Mouse (Mus musculus): ENCODE results near the gene Rslcan18.
"Not testable (repeated sequence)": the region's sequence is repeated elsewhere in the genome, so short reads cannot be mapped to it uniquely, and the experiment has no call there.

The Rslcan18 gene

DNA sequence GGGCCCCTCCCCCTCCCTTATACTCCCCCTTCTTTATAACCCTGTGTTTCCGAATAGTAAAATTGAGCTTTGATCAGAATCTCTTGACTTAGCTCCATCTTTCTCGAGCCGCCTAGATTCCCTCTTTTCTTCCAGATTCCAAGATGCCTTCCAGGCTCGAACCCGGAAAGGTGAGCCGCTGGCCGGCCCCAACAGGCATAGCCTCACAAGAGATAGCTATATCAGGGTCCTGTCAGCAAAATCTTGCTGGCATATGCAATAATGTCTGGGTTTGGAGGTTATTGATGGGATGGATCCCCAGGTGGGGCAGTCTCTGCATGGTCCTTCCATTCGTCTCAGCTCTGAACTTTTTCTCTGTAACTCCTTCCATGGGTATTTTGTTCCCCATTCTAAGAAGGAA is at the start of gene Rslcan18:
Gene Rslcan18, minus strand, starts transcription at position 101 of the 400 bp plus-strand sequence.
- in situ Hi-C loops (cut with MboI; ENCODE audit: low pct_unique_long_range_greater_than_20kb in 1 of 2, low sequenced_read_pairs in 2 of 2, unreplicated experiment in 1 of 2), result not testable (repeated sequence)

DNA sequence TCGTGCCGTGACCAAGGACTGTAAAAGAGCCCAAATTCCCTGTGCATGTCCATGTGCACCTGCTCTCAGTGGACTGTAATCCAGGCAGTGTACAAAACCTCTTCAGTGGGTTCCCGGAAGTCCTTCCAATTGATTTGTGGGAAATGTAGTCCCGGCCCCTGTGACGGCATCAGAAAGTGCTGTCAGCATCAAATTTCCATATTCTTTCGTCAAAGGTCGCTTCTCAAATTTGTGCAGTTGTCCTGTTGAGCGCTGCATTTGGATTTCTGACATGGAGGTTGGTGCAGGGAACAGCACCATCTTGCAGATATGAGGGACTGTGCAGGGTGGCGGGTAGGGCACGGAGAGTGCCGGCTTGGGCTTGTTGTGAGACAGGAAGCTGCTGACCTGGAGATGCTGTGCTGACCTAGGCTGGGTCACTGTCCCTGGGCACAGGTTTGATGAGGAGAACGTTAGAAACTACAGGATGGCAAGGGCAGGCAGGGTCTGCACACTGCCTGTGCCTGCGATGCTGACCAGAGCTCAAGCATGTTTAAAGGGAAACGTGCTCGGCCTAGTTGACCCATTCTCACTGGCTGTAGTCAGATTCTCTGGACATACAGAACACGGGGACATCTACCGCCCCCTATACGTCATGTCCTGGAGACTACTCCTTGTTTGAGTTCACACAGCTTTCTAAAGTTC is 12.1 kb upstream of the Rslcan18 start:
- in situ Hi-C loops (cut with MboI; ENCODE audit: low pct_unique_long_range_greater_than_20kb in 1 of 2, low sequenced_read_pairs in 2 of 2, unreplicated experiment in 1 of 2), result loop anchor here in 1 of 2 experiments (5.0 kb wide), 1 partner anchor 179 kb away; the partner anchor contains the start of gene Zfp457

DNA sequence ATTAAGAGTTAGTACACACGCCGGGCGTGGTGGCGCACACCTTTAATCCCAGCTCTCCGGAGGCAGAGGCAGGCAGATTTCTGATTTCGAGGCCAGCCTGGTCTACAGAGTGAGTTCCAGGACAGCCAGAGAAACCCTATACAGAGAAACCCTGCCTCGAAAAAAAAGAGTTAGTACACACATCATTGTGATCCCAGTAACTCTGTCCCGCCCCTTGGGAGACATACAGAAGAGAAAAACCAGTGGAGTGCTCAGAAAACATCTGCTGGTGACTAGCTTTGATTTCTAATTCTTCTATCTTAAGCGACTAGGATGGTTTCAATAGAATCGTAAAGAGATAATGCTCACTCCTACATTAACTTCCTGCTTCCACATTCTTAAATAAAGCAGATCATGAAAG is 11.4 kb upstream of the Rslcan18 start:
- in situ Hi-C loops (cut with MboI; ENCODE audit: low pct_unique_long_range_greater_than_20kb in 1 of 2, low sequenced_read_pairs in 2 of 2, unreplicated experiment in 1 of 2), result loop anchor here in 1 of 2 experiments (5.0 kb wide), 1 partner anchor 180 kb away; the partner anchor contains the start of gene Zfp457

DNA sequence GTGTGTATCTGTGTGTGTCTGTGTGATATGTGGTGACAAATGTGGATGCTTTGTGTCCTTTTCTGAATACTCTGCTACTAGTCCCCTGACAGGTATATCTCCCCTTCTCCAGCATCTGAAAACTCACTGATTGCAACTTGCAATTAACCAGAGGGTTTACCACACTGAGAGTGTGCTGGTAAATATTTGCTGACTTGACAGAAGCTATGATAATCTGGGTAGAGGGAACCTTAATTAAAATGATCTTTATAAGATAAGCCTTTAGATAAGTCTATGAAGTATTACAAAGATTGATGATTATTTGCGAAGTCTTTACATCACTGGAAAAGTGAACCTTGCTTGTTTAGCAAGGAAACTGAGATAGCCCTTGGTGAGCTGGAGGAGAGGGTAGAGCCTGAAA is 8.4 kb upstream of the Rslcan18 start:
- in situ Hi-C loops (cut with MboI; ENCODE audit: low pct_unique_long_range_greater_than_20kb in 1 of 2, low sequenced_read_pairs in 2 of 2, unreplicated experiment in 1 of 2), result no loop called here

GRCm38 (mm10) chr13:67121360-67121759 is 5.3 kb upstream of the Rslcan18 start, which contains the start of gene Zfp759:
Gene Zfp759, plus strand, starts transcription at chr13:67121660.
- in situ Hi-C loops (cut with MboI; ENCODE audit: low pct_unique_long_range_greater_than_20kb in 1 of 2, low sequenced_read_pairs in 2 of 2, unreplicated experiment in 1 of 2), result not testable (repeated sequence)

DNA sequence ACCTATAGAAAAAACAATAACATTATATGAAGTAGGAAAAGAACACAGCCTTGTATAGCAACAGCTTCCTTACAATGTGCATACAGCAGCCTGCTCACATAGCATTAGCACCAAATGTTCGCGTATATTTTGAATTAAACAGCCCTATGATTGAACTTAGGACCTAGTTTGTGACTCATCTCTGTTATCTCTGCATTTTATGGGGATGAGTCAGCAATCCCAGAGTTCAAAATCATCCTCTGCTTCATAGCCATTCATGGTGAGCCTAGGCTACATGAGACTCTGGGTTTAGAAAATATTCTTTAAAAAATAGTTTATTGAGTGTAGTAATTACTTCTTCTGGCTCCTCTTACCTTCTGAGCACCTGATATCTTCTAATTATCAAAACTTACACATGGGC is 2.8 kb downstream of the Rslcan18 start:
- in situ Hi-C loops (cut with MboI; ENCODE audit: low pct_unique_long_range_greater_than_20kb in 1 of 2, low sequenced_read_pairs in 2 of 2, unreplicated experiment in 1 of 2), result no loop called here

DNA sequence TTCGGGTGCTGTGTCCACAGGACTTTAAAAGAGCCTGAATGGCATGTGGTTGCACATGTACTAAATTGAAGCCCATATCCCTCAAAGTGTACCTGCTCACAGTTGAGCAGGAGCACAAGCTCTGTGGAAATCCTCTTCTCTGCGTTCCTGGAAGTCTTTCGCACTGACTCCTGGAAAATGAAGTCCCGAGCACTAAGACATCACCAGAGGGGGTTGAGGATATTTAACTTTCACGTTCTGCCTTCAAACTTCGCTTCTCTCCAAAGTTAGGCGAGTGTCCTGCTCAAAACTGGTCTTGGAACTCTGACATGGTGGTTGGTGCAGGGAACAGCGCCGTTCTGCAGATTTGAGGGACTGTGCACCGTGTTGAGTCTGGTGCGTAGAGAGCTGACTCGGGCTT is 4.0 kb downstream of the Rslcan18 start:
- in situ Hi-C loops (cut with MboI; ENCODE audit: low pct_unique_long_range_greater_than_20kb in 1 of 2, low sequenced_read_pairs in 2 of 2, unreplicated experiment in 1 of 2), result no loop called here

- in situ Hi-C loops (cut with MboI; ENCODE audit: low pct_unique_long_range_greater_than_20kb in 1 of 2, low sequenced_read_pairs in 2 of 2, unreplicated experiment in 1 of 2), result no loop called here
Observed at GRCm38 (mm10) chr13:67108821-67109206, 7.2 kb downstream of the Rslcan18 start.

- in situ Hi-C loops (cut with MboI; ENCODE audit: low pct_unique_long_range_greater_than_20kb in 1 of 2, low sequenced_read_pairs in 2 of 2, unreplicated experiment in 1 of 2), result no loop called here
Observed at GRCm38 (mm10) chr13:67108194-67108820, 7.8 kb downstream of the Rslcan18 start, which contains the start of gene Gm28557. Gene Gm28557, minus strand, starts transcription at chr13:67108604.

DNA sequence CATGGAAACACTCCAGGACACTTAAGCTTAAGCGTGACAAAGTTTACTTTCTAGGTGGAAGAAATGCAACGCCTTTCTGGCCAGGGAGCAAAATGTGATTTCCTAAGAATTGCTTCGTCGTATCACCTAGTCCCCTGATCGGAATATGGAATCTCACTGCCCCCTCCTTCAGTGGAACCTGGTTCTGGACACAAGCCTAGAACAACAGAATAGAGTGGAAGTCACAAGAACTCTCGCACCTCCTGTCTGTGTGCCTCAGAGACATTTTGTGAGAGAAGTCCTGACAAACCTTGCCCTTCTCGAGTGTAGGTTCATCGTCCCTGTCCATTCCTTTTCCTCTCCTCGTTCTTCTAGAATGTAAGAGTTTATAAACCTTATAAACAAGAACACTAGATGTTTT is 8.4 kb downstream of the Rslcan18 start:
- in situ Hi-C loops (cut with MboI; ENCODE audit: low pct_unique_long_range_greater_than_20kb in 1 of 2, low sequenced_read_pairs in 2 of 2, unreplicated experiment in 1 of 2), result no loop called here

DNA sequence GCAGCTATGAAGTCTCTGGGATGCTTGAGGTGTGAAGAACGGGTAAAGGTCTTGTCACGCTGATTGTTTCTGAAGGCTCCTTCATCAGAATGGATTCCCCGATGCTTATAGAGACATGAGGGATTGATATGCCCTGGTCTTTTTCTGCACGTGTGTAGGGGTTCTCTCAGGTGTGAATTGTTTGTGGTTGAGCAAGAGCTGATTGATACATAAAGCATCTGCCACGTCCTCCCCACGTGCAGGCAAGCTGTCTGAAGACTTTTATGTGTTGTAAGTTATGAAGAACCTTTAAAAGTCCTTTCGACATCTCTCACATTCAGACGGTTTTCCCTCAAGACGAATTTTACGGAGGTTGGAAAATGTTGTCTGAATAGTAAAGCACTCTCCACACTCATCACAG is 18.2 kb downstream of the Rslcan18 start, which contains the start of gene Zfp708:
Gene Zfp708, minus strand, starts transcription at position 101 of the 400 bp plus-strand sequence.
- in situ Hi-C loops (cut with MboI; ENCODE audit: low pct_unique_long_range_greater_than_20kb in 1 of 2, low sequenced_read_pairs in 2 of 2, unreplicated experiment in 1 of 2), result no loop called here

DNA sequence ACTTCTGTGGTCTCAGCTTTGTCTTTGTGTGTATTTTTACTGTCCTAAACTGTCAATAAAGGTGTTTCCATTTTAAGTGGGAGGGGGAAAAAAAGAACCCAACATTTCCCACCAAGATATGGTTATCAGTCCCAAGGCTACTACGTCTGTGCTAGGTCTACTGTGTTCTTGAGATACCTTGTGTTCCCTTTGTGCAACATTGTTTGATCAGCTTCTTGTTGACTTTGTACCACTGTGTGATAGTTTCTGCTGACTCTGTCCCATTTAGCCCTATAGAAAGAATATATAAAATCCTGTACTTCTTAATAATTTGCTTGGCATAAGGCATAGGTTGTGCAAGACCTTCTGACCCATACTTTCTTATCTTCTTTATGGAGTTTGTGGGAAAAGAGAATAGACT is 25.9 kb downstream of the Rslcan18 start:
- in situ Hi-C loops (cut with MboI; ENCODE audit: low pct_unique_long_range_greater_than_20kb in 1 of 2, low sequenced_read_pairs in 2 of 2, unreplicated experiment in 1 of 2), result no loop called here

DNA sequence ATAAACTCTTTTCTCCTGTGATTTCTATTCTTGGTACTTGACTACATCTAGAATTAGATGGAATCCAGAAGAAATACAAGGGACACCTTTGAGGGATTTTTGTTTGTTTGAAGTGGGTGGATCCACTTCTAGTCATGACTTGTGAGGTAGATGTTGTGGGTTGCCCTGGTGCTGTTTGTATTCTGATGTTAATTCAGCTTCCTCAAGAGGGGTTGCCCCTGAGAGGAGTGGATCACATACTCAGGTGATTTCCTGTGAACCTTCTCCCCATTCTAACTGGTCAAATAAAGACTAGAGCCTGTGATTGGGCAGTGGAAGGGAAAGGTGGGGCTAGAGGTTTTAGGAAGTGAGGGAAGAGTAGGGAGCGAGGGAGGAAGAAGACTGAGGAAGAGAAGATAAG is 34.1 kb downstream of the Rslcan18 start:
- in situ Hi-C loops (cut with MboI; ENCODE audit: low pct_unique_long_range_greater_than_20kb in 1 of 2, low sequenced_read_pairs in 2 of 2, unreplicated experiment in 1 of 2), result no loop called here

GRCm38 (mm10) chr13:67081142-67081713 is 34.8 kb downstream of the Rslcan18 start:
- in situ Hi-C loops (cut with MboI; ENCODE audit: low pct_unique_long_range_greater_than_20kb in 1 of 2, low sequenced_read_pairs in 2 of 2, unreplicated experiment in 1 of 2), result no loop called here

DNA sequence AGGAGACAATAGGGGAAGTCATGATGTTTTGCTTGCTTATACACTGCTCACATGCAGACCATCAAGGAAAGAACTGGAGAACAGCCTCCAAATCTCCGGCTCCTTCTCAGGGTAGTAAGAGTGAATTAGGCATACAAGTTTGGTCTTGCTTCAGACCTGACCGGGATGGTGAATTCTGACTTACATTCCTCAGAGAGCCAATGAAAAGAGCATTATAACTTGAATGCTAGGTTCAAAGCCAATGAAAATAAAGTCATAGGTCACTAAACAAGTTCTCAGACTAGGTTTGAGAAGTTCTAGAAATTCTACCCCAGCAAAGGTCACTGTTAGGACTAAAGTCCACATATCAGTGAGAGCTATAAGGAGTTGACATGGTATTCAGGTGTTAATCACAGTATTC is 38.8 kb downstream of the Rslcan18 start:
- in situ Hi-C loops (cut with MboI; ENCODE audit: low pct_unique_long_range_greater_than_20kb in 1 of 2, low sequenced_read_pairs in 2 of 2, unreplicated experiment in 1 of 2), result no loop called here

- in situ Hi-C loops (cut with MboI; ENCODE audit: low pct_unique_long_range_greater_than_20kb in 1 of 2, low sequenced_read_pairs in 2 of 2, unreplicated experiment in 1 of 2), result no loop called here
Observed at GRCm38 (mm10) chr13:67072786-67073185, 43.3 kb downstream of the Rslcan18 start.

GRCm38 (mm10) chr13:67065386-67065785 is 50.7 kb downstream of the Rslcan18 start:
- in situ Hi-C loops (cut with MboI; ENCODE audit: low pct_unique_long_range_greater_than_20kb in 1 of 2, low sequenced_read_pairs in 2 of 2, unreplicated experiment in 1 of 2), result no loop called here

- in situ Hi-C loops (cut with MboI; ENCODE audit: low pct_unique_long_range_greater_than_20kb in 1 of 2, low sequenced_read_pairs in 2 of 2, unreplicated experiment in 1 of 2), result no loop called here
Observed at GRCm38 (mm10) chr13:67062427-67062826, 53.6 kb downstream of the Rslcan18 start.

DNA sequence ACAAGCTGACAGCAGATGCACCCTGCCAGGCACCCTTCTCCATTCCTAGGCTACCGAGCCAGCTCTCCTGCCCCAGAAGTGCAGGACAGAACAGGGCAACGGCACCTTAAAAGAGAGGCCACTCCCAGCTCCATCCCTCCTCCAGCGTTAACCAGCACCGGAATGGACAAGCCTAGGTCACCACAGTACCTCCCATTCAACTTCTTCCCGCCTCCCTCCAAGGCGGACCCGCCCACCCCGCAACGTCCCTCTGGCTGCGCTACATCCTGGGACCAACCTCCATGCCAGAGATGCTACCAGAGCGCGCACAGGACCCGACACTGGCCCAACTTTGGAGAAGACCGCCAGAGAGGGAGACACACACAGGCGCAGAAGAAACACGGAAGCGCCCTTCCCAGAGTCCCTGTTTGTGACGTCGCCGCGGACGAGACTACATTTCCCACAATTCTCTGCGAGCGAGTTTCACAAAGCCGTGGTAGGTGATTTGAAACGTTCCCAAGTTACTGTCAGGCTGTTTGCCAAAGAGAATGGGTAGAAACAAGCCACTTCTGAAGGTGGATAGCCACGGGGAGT is 55.2 kb downstream of the Rslcan18 start, which contains the start of gene Zfp712:
Gene Zfp712, minus strand, starts transcription at position 385 of the 573 bp plus-strand sequence.
- in situ Hi-C loops (cut with MboI; ENCODE audit: low pct_unique_long_range_greater_than_20kb in 1 of 2, low sequenced_read_pairs in 2 of 2, unreplicated experiment in 1 of 2), result no loop called here
